Mouse (Mus musculus) forelimb bud, embryonic 11.5 days (tissue): ENCODE measurements around the gene Ccdc17.

Source experiments
- DNase-seq: peaks from one replicate; pipeline ENCODE4 v3.0.0-alpha.2; 2012; ENCODE audit warnings: low read depth, low spot score

Gene Ccdc17

DNA sequence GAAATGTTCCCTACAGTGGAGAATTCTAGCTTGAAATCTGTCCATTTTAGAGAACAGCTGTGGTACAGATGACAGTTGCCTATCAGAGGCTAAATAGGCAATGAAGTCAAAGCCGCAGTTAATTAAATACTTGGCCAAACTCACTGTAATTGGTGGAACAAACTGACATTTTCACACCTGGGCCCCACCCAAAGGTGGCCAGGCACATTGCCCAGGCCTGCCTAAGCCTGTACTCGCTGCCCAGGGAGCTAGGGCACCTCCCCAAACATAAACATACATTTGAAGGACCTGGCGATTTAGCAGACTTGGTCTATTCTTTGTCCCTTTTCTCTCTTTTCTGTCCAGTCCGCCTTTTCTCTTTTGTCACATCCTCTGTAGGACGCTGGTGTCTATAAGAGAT lies at the start of gene Ccdc17:
TSS of gene Ccdc17 (plus strand) at position 276 of the 400 bp plus-strand sequence.
- no peak for DNase-seq

- no peak for DNase-seq
Observed at GRCm38 (mm10) chr4:116550432-116550831, 46.0 kb upstream of the Ccdc17 start.

GRCm38 (mm10) chr4:116553035-116553434 lies 43.4 kb upstream of the Ccdc17 start:
- no peak for DNase-seq

- peak; percentile 76 for DNase-seq
Observed at GRCm38 (mm10) chr4:116555413-116556300, 40.8 kb upstream of the Ccdc17 start, which contains the start of gene Tmem69. Gene Tmem69, minus strand, starts transcription at chr4:116555936.

GRCm38 (mm10) chr4:116556561-116557305 lies 39.7 kb upstream of the Ccdc17 start:
- peak; percentile 86 for DNase-seq

- DNase-seq, result peak; percentile 95
Observed at GRCm38 (mm10) chr4:116557306-116558121, 38.9 kb upstream of the Ccdc17 start, which contains the start of gene Gpbp1l1. Gene Gpbp1l1, plus strand, starts transcription at chr4:116557658.

- no peak for DNase-seq
Observed at GRCm38 (mm10) chr4:116558151-116558882, 38.1 kb upstream of the Ccdc17 start.

DNA sequence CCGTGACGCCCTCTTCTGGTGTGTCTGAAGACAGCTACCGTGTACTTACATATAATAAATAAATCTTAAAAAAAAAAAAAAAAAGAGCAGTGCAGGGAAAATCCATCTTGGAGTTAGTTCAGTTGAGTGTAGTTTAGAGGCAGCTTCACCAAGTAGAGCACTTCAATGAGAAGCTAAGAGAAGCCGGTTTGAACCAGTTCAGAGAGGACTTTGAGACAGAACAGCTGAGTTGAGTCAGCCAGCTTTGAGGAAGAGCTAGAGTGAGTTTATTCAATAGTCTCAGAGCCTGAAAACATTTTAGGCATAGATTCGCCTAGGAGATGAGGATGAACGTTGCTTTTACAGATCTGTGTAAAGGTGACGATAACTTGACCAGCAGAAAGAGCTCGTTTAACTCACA lies 661 bp upstream of the Ccdc17 start:
- DNase-seq, result no peak

GRCm38 (mm10) chr4:116596978-116597881 lies 776 bp downstream of the Ccdc17 start:
- DNase-seq, result peak; percentile 91

DNA sequence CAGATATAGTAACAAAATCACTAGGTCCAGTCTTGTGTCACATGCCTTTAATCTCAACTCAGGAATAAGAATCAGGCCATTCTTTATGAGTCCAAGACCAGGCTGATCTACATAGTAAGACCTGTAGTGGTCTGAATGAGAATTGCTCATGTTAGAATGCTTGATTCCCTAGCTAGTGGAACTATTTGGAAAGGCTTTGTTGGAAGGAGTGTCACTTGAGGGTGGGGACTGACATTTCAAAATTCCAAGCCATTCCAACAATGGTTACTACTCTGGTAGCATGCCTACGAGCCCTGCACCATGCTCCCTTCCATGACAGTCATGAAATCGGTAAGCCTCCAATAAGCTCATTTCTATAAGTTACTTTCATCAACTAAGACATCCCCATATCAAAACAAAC lies 16.2 kb downstream of the Ccdc17 start:
- no peak for DNase-seq

- DNase-seq, result no peak
Observed at GRCm38 (mm10) chr4:116615237-116615636, 18.8 kb downstream of the Ccdc17 start.

DNA sequence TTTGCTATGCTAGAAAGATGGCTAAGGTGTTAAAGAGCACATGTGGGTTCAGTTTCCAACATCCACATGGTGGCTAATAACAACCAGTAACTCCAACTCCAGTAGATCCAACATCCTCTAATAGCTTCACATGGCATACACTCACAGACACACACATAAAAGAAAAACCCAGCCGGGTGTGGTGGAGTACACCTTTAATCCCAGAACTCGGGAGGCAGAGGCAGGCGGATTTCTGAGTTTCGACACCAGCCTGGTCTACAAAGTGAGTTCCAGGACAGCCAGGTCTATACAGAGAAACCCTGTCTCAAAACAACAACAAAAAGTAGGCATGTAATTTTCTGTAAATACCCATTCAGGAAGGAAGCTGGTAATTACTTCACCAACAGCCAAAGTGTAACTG lies 28.4 kb downstream of the Ccdc17 start:
- no peak for DNase-seq

DNA sequence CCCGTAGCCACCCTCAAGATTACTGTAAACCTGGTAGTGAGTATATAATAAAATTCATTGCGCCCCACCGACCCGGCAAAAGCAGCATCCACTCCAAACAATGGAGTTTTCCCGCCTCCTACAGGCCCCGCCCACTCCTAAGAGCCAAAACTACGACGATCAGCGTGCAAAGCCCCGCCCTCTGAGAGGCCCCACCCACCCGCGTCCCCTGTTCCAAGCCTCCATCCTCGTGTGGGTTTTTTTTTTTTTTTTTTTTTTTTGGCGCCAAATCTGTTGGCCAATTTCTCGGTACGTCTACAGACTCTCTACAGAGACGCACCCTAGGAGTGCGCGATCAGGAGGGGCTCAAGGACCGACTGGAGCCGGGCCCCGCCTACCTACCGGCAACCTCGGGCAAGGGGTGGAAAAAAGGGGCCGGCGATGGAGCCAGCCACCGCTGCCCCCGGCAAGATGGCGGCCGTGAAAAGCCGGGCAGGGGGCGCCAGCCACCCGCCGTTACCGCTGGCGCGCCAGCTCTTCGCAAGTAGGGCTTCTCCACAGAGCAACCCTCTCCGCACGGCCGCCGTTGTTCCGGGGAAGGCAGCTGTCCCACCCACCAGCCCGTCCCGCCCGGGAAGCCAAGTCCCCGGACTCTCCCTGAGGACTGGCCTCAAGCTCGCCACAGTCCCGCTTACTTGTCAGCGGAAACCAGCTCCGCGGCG lies 30.4 kb downstream of the Ccdc17 start:
- DNase-seq, result peak; percentile 94

GRCm38 (mm10) chr4:116627359-116627716 lies 30.9 kb downstream of the Ccdc17 start:
- DNase-seq, result peak; percentile 94

DNA sequence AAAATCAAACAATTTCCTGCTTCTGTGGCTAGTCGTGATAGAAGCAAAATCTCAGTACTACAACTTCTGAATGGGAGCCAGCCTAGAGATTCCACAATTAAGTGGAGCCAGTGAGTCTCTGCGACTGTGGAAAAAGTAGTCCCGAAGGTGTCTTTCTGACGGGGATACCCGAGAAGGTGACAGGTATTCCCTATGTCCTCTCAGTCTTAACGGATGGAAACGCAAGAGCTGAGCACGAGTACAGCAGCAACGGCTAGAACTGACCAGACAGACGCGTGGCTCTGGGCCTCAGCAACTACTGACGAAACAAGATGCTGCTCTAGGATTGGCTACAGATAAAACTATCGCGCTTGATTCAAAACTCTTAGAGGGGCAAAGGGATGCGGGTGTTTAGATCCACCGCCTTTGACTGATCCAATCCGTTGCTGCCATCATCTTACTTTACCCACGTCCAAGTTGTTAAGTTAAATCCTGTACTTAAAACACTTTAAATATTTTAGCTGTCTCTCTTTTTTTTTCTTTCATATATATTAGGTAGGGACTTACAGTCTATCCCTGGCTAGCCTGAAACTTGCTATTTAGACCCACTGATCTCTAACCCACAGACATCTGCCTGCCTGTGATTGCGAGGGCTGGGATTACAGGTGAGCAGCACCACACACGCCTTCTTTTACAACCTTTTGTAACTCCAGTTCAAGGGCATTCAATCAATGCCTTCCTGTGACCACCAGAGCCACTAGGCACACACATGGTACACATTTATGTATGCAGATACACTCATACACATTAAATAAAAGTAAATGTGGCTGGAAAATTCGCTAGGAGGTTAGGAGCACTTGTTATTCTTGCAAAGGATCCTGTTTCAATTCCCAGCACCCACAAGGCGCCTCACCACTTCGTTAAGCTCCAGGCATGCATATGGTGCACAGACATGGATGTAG lies 31.5 kb downstream of the Ccdc17 start, which contains the start of gene Nasp:
TSS of gene Nasp (minus strand) at position 220 of the 941 bp plus-strand sequence.
- peak; percentile 88 for DNase-seq

GRCm38 (mm10) chr4:116635197-116635596 lies 38.7 kb downstream of the Ccdc17 start:
- DNase-seq, result no peak

DNA sequence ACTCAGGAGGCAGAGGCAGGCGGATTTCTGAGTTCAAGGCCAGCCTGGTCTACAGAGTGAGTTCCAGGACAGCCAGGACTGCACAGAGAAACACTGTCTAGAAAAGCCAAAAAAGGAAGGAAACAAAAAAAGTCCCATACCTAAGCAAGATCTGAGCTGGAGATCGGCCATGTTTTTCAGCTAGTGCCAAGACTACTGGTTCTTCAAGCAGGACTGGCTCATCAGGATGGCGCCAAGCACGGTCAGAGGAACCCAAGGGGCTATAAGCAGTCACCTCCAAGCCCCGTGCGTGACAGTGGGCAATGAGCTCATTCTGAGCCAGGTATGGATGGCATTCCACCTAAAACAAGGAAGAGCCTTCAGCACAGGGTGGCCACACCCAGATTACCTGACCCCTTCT lies 42.4 kb downstream of the Ccdc17 start:
- no peak for DNase-seq

DNA sequence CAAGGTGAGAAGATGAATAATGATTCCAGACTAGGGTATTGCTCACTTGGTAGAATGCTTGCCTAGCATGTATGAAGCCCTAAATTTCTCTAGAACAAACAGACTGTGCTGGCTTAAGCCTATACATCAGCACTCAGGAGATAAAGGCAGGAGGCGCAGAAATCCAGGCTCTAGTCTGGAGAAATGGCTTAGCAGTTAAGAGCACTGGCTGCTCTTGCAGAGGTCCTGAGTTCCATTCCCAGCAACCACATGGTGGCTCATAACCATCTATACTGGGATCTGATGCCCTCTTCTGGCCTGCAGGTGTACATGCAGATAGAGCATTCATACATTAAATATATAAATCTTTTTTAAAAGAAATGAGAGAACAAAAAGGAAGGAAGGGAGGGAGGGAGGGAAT lies 45.6 kb downstream of the Ccdc17 start:
- no peak for DNase-seq
